Mouse (Mus musculus): ENCODE measurements at regions not wholly inside any gene's neighbourhood (a gene's known extent, or its start where the extent isn't known, plus 50 kb on each side); places are given as distances from the start of the nearest gene placed in this dataset.

GRCm38 (mm10) chr4:9027383-9027782 is 788.5 kb upstream of the Car8 start:
- Histone ChIP-seq H3K4me3 (ENCODE audit: low read depth, low read length) (no peak overlapping the region), H3K9me3 (ENCODE audit: control insufficient read depth, low read length) (no peaks in the 10 kb centered on the region), H3K27me3 (ENCODE audit: control insufficient read depth, insufficient read depth, low read length) (no peaks in the 10 kb centered on the region), H3K36me3 (ENCODE audit: control insufficient read depth, insufficient read depth, low read length) (no peaks in the 10 kb centered on the region), H3K4me2 (ENCODE audit: low read depth) (no peak overlapping the region), H3K4me1 (ENCODE audit: control insufficient read depth, insufficient read depth, low read length) (peaks cover 4% of the 10 kb centered on the region; the same call in 1 of the 2 replicates), H3K27ac (ENCODE audit: low read depth, low read length) (no peak overlapping the region), H3K9ac (ENCODE audit: low read length) (no peak overlapping the region)
- 4% methylated on average over 7 of the region's 7 CpGs for WGBS
- ATAC-seq (ENCODE audit: insufficient read depth, low FRiP score, low TSS enrichment) (no peak; the same call in 1 of the 2 replicates), DNase-seq (ENCODE audit: low spot score) (no peak)

- no peak overlapping the region for H3K9ac ChIP-seq (ENCODE audit: low read length)
- H3K27ac ChIP-seq (ENCODE audit: low read depth, low read length): no peak overlapping the region
- H3K9me3 ChIP-seq (ENCODE audit: control insufficient read depth, low read length): no peaks in the 10 kb centered on the region
- DNase-seq (ENCODE audit: low spot score) (no peak), ATAC-seq (ENCODE audit: insufficient read depth, low FRiP score, low TSS enrichment) (no peak)
- no peaks in the 10 kb centered on the region for H3K36me3 ChIP-seq (ENCODE audit: control insufficient read depth, insufficient read depth, low read length)
- 74% methylated on average over 16 of the region's 16 CpGs for WGBS
- no peak overlapping the region for H3K4me2 ChIP-seq (ENCODE audit: low read depth)
- peaks cover 4% of the 10 kb centered on the region; the same call in 1 of the 2 replicates for H3K4me1 ChIP-seq (ENCODE audit: control insufficient read depth, insufficient read depth, low read length)
- no peaks in the 10 kb centered on the region for H3K27me3 ChIP-seq (ENCODE audit: control insufficient read depth, insufficient read depth, low read length)
- H3K4me3 ChIP-seq (ENCODE audit: low read depth, low read length): no peak overlapping the region
These were observed 788.0 kb upstream of the Car8 start for GRCm38 (mm10) chr4:9026841-9027240.

GRCm38 (mm10) chr4:9025821-9026470 is 787.1 kb upstream of the Car8 start:
- Histone ChIP-seq H3K9ac (ENCODE audit: low read length) (no peak overlapping the region), H3K27ac (ENCODE audit: low read depth, low read length) (no peak overlapping the region), H3K4me3 (ENCODE audit: low read depth, low read length) (no peak overlapping the region), H3K36me3 (ENCODE audit: control insufficient read depth, insufficient read depth, low read length) (no peaks in the 10 kb centered on the region), H3K4me1 (ENCODE audit: control insufficient read depth, insufficient read depth, low read length) (peaks cover 4% of the 10 kb centered on the region; the same call in 1 of the 2 replicates), H3K4me2 (ENCODE audit: low read depth) (no peak overlapping the region), H3K9me3 (ENCODE audit: control insufficient read depth, low read length) (no peaks in the 10 kb centered on the region), H3K27me3 (ENCODE audit: control insufficient read depth, insufficient read depth, low read length) (no peaks in the 10 kb centered on the region)
- 54% methylated on average over 8 of the region's 8 CpGs for WGBS
- DNase-seq (ENCODE audit: low spot score): no peak
- no peak for ATAC-seq (ENCODE audit: insufficient read depth, low FRiP score, low TSS enrichment)

- Histone ChIP-seq H3K9me3 (ENCODE audit: control insufficient read depth, low read length) (no peaks in the 10 kb centered on the region), H3K27ac (ENCODE audit: low read depth, low read length) (no peak overlapping the region), H3K27me3 (ENCODE audit: control insufficient read depth, insufficient read depth, low read length) (no peaks in the 10 kb centered on the region), H3K4me1 (ENCODE audit: control insufficient read depth, insufficient read depth, low read length) (peaks cover 4% of the 10 kb centered on the region; the same call in 1 of the 2 replicates), H3K9ac (ENCODE audit: low read length) (no peak overlapping the region), H3K36me3 (ENCODE audit: control insufficient read depth, insufficient read depth, low read length) (no peaks in the 10 kb centered on the region), H3K4me3 (ENCODE audit: low read depth, low read length) (no peak overlapping the region), H3K4me2 (ENCODE audit: low read depth) (no peak overlapping the region)
- DNase-seq (ENCODE audit: low spot score) (no peak), ATAC-seq (ENCODE audit: insufficient read depth, low FRiP score, low TSS enrichment) (no peak)
- WGBS: 84% methylated on average over 6 of the region's 6 CpGs
These were observed 785.5 kb upstream of the Car8 start for GRCm38 (mm10) chr4:9024216-9024925.

- WGBS: 68% methylated on average over 22 of the region's 22 CpGs
- H3K9me3 ChIP-seq (ENCODE audit: control insufficient read depth, low read length): no peaks in the 10 kb centered on the region
- no peak overlapping the region for H3K27ac ChIP-seq (ENCODE audit: low read depth, low read length)
- H3K4me3 ChIP-seq (ENCODE audit: low read depth, low read length): no peak overlapping the region
- no peak overlapping the region for H3K4me2 ChIP-seq (ENCODE audit: low read depth)
- no peak overlapping the region for H3K9ac ChIP-seq (ENCODE audit: low read length)
- ATAC-seq (ENCODE audit: insufficient read depth, low FRiP score, low TSS enrichment) (no peak), DNase-seq (ENCODE audit: low spot score) (no peak)
- peaks cover 15% of the 10 kb centered on the region for H3K4me1 ChIP-seq (ENCODE audit: control insufficient read depth, insufficient read depth, low read length)
- no peaks in the 10 kb centered on the region for H3K36me3 ChIP-seq (ENCODE audit: control insufficient read depth, insufficient read depth, low read length)
- H3K27me3 ChIP-seq (ENCODE audit: control insufficient read depth, insufficient read depth, low read length): no peaks in the 10 kb centered on the region
These were observed 780.6 kb upstream of the Car8 start for GRCm38 (mm10) chr4:9019241-9020110.

GRCm38 (mm10) chr4:9018236-9018635 is 779.4 kb upstream of the Car8 start:
- H3K4me1 ChIP-seq (ENCODE audit: control insufficient read depth, insufficient read depth, low read length): peaks cover 15% of the 10 kb centered on the region
- WGBS: 96% methylated on average over 2 of the region's 2 CpGs

GRCm38 (mm10) chr4:9016504-9017040 is 777.7 kb upstream of the Car8 start:
- Histone ChIP-seq H3K27me3 (ENCODE audit: control insufficient read depth, insufficient read depth, low read length) (no peaks in the 10 kb centered on the region), H3K27ac (ENCODE audit: low read depth, low read length) (peak overlapping the region; percentile 61; the same call in 1 of the 2 replicates), H3K4me2 (ENCODE audit: low read depth) (no peak overlapping the region), H3K4me3 (ENCODE audit: low read depth, low read length) (no peak overlapping the region), H3K36me3 (ENCODE audit: control insufficient read depth, insufficient read depth, low read length) (no peaks in the 10 kb centered on the region), H3K4me1 (ENCODE audit: control insufficient read depth, insufficient read depth, low read length) (peaks cover 23% of the 10 kb centered on the region), H3K9me3 (ENCODE audit: control insufficient read depth, low read length) (no peaks in the 10 kb centered on the region), H3K9ac (ENCODE audit: low read length) (no peak overlapping the region)
- ATAC-seq (ENCODE audit: insufficient read depth, low FRiP score, low TSS enrichment) (0 out of 2 replicates have a peak, but pooled peaks have one; percentile 29), DNase-seq (ENCODE audit: low spot score) (no peak)
- WGBS: 50% methylated on average over 9 of the region's 9 CpGs

More at GRCm38 (mm10) chr4:9018236-9018635, 779.4 kb upstream of the Car8 start:
- H3K27me3 ChIP-seq (ENCODE audit: control insufficient read depth, insufficient read depth, low read length): no peaks in the 10 kb centered on the region
- no peak overlapping the region for H3K4me3 ChIP-seq (ENCODE audit: low read depth, low read length)
- no peak overlapping the region for H3K4me2 ChIP-seq (ENCODE audit: low read depth)
- ATAC-seq (ENCODE audit: insufficient read depth, low FRiP score, low TSS enrichment) (no peak), DNase-seq (ENCODE audit: low spot score) (no peak)
- no peaks in the 10 kb centered on the region for H3K9me3 ChIP-seq (ENCODE audit: control insufficient read depth, low read length)
- no peak overlapping the region for H3K27ac ChIP-seq (ENCODE audit: low read depth, low read length)
- no peak overlapping the region for H3K9ac ChIP-seq (ENCODE audit: low read length)
- H3K36me3 ChIP-seq (ENCODE audit: control insufficient read depth, insufficient read depth, low read length): no peaks in the 10 kb centered on the region

All from neural tube, embryonic 11.5 days (tissue).